Mouse (Mus musculus) stomach, postnatal 0 days (tissue): ENCODE results near the gene Dock4.

ENCODE experiments used
- CTCF ChIP-seq: IDR thresholded peaks from 2 replicates; pipeline ENCODE4 v1.5.1; 2016; ENCODE audit warnings: antibody characterized with exemption, low read depth, mild to moderate bottlenecking, moderate library complexity
- EP300 ChIP-seq: optimal IDR thresholded peaks from 2 replicates; pipeline ENCODE3; 2016; ENCODE audit warnings: antibody characterized with exemption

- TF ChIP-seq CTCF (no peak), EP300 (no peak)
These were observed 208.6 kb downstream of the Dock4 start for GRCm38 (mm10) chr12:40654312-40654711.
